Mouse (Mus musculus) CH12.LX (cell line): ENCODE data around the gene Pbld1. TPM values are rescaled to one million over a fixed set of nuclear protein-coding genes. Genes with fewer than 3 reads are reported as not detected.

Source experiments
- DNase-seq: peaks from one replicate; pipeline ENCODE4 v3.0.0-alpha.2; 2013; ENCODE audit errors: extremely low read depth
- H3K27ac ChIP-seq: 2 replicates; pipeline ENCODE4 v1.5.1; 2012; ENCODE audit warnings: low read depth, mild to moderate bottlenecking, control low read depth, moderate library complexity; ENCODE audit not compliant: insufficient read depth
- H3K27me3 ChIP-seq: replicated peaks from 2 replicates; pipeline ENCODE3; 2012; ENCODE audit warnings: inconsistent platforms
- H3K36me3 ChIP-seq, 2 experiments: replicated peaks in 1 of 2; 2 replicates each; pipeline versions ENCODE3 to v1.6.1; 2012; ENCODE audit warnings: inconsistent platforms in 1 of 2, low read length in 1 of 2, mild to moderate bottlenecking in 1 of 2, mixed read lengths in 1 of 2, moderate library complexity in 1 of 2; ENCODE audit not compliant: control insufficient read depth in 1 of 2, insufficient read depth in 1 of 2
- H3K4me1 ChIP-seq, 2 experiments: 2 replicates each; pipeline ENCODE4 v1.6.1; 2012; ENCODE audit warnings: inconsistent platforms in 1 of 2, moderate library complexity in 1 of 2; ENCODE audit not compliant: insufficient read depth in 2 of 2, control insufficient read depth in 1 of 2
- H3K4me2 ChIP-seq: 2 replicates; pipeline ENCODE4 v1.6.1; 2012; ENCODE audit warnings: low read depth, mild to moderate bottlenecking, control low read depth; ENCODE audit not compliant: poor library complexity, insufficient read depth, severe bottlenecking
- H3K4me3 ChIP-seq, 3 experiments: fragments of 150-350 bp in 1 of 3; sonication (generic) in 1 of 3; replicated peaks in 1 of 3; 2 replicates each; pipeline versions ENCODE3 to v1.5.1; 2011 to 2012; ENCODE audit warnings: low read depth in 2 of 3, low read length in 2 of 3, mild to moderate bottlenecking in 2 of 3, moderate library complexity in 2 of 3, control low read depth in 1 of 3, improper control_type of control experiment in 1 of 3, inconsistent platforms in 1 of 3, mixed read lengths in 1 of 3; ENCODE audit not compliant: poor library complexity in 1 of 3
- H3K79me2 ChIP-seq: replicated peaks from 2 replicates; pipeline ENCODE4 v1.6.1; 2012; ENCODE audit warnings: mild to moderate bottlenecking, moderate library complexity; ENCODE audit not compliant: control insufficient read depth, poor library complexity, insufficient read depth, severe bottlenecking; ENCODE audit errors: extremely low read depth
- H3K9ac ChIP-seq: 2 replicates; pipeline ENCODE4 v1.6.1; 2012; ENCODE audit warnings: low read depth, mild to moderate bottlenecking, control low read depth, moderate library complexity; ENCODE audit not compliant: insufficient read depth
- H3K9me3 ChIP-seq: replicated peaks from 2 replicates; pipeline ENCODE3; 2012; ENCODE audit warnings: low read length, inconsistent platforms, mixed read lengths
- CHD1 ChIP-seq: IDR thresholded peaks from 2 replicates; pipeline ENCODE4 v1.6.1; 2012; ENCODE audit warnings: low read depth, low read length, improper control_type of control experiment, inconsistent platforms
- CHD2 ChIP-seq: IDR thresholded peaks from 2 replicates; pipeline ENCODE4 v1.6.1; 2011; ENCODE audit warnings: low read length, improper control_type of control experiment
- CTCF ChIP-seq, 2 experiments: IDR thresholded peaks in 1 of 2; conservative IDR thresholded peaks in 1 of 2; 2 replicates each; pipeline ENCODE4 v1.5.1; 2011 to 2012; ENCODE audit warnings: low read depth in 2 of 2, low read length in 2 of 2, improper control_type of control experiment in 1 of 2, inconsistent platforms in 1 of 2, mild to moderate bottlenecking in 1 of 2, moderate library complexity in 1 of 2
- ELF1 ChIP-seq: IDR thresholded peaks from 2 replicates; pipeline ENCODE4 v1.6.1; 2014; ENCODE audit warnings: low read depth, mild to moderate bottlenecking, inconsistent platforms, low read length, improper control_type of control experiment
- ETS1 ChIP-seq: conservative IDR thresholded peaks from 2 replicates; pipeline ENCODE4 v1.6.1; 2012; ENCODE audit warnings: low read depth, mild to moderate bottlenecking, inconsistent platforms, low read length, improper control_type of control experiment, moderate library complexity
- GABPA ChIP-seq: IDR thresholded peaks from 2 replicates; pipeline ENCODE4 v1.6.1; 2012; ENCODE audit warnings: low read depth, low read length, improper control_type of control experiment, inconsistent platforms; ENCODE audit not compliant: insufficient replicate concordance
- HCFC1 ChIP-seq: IDR thresholded peaks from 2 replicates; pipeline ENCODE4 v1.6.1; 2012; ENCODE audit warnings: low read depth, mild to moderate bottlenecking, inconsistent platforms, low read length, improper control_type of control experiment
- IRF4 ChIP-seq: IDR thresholded peaks from 2 replicates; pipeline ENCODE4 v1.6.1; 2014; ENCODE audit warnings: low read depth, mild to moderate bottlenecking, inconsistent platforms, low read length, improper control_type of control experiment
- JUN ChIP-seq: IDR thresholded peaks from 2 replicates; pipeline ENCODE4 v1.6.1; 2011; ENCODE audit warnings: low read depth, mild to moderate bottlenecking, low read length, improper control_type of control experiment, moderate library complexity; ENCODE audit not compliant: insufficient read depth
- JUND ChIP-seq: conservative IDR thresholded peaks from 2 replicates; pipeline ENCODE4 v1.6.1; 2011; ENCODE audit warnings: low read depth, low read length, improper control_type of control experiment
- MAZ ChIP-seq: IDR thresholded peaks from 2 replicates; pipeline ENCODE4 v1.6.1; 2012; ENCODE audit warnings: low read depth, mild to moderate bottlenecking, inconsistent platforms, low read length, improper control_type of control experiment, moderate library complexity
- MXI1 ChIP-seq: IDR thresholded peaks from 2 replicates; pipeline ENCODE4 v1.6.1; 2011; ENCODE audit warnings: mild to moderate bottlenecking, low read depth, low read length, improper control_type of control experiment
- NRF1 ChIP-seq: IDR thresholded peaks from 2 replicates; pipeline ENCODE4 v1.6.1; 2014; ENCODE audit warnings: low read depth, mild to moderate bottlenecking, inconsistent platforms, low read length, improper control_type of control experiment, moderate library complexity
- POLR2AphosphoS2 ChIP-seq: IDR thresholded peaks from 2 replicates; pipeline ENCODE4 v1.6.1; 2011; ENCODE audit warnings: low read depth, low read length, improper control_type of control experiment
- RAD21 ChIP-seq: IDR thresholded peaks from 2 replicates; pipeline ENCODE4 v1.6.1; 2011; ENCODE audit warnings: low read depth, mild to moderate bottlenecking, low read length, improper control_type of control experiment, moderate library complexity
- SMC3 ChIP-seq: IDR thresholded peaks from 2 replicates; pipeline ENCODE4 v1.6.1; 2011; ENCODE audit warnings: low read depth, low read length, improper control_type of control experiment
- TBP ChIP-seq: conservative IDR thresholded peaks from 2 replicates; pipeline ENCODE4 v1.6.1; 2011; ENCODE audit warnings: low read depth, low read length, improper control_type of control experiment
- USF1 ChIP-seq: IDR thresholded peaks from 2 replicates; pipeline ENCODE4 v1.6.1; 2014; ENCODE audit warnings: low read depth, mild to moderate bottlenecking, inconsistent platforms, low read length, improper control_type of control experiment
- USF2 ChIP-seq: conservative IDR thresholded peaks from 2 replicates; pipeline ENCODE4 v1.6.1; 2011; ENCODE audit warnings: low read depth, low read length, improper control_type of control experiment
- ZKSCAN1 ChIP-seq: IDR thresholded peaks from 2 replicates; pipeline ENCODE4 v1.6.1; 2012; ENCODE audit warnings: low read depth, inconsistent platforms, low read length, improper control_type of control experiment, borderline replicate concordance
- dilution Hi-C: fragments of 300-500 bp; cut with MboI; formaldehyde crosslinking; loops from 2 replicates; pipeline ENCODE4 v1.14.3; 2020; ENCODE audit warnings: low sequenced_read_pairs; ENCODE audit not compliant: extremely low pct_unique_long_range_greater_than_20kb, extremely low pct_ligation_motif_present
- in situ Hi-C: fragments of 300-500 bp; cut with MboI; formaldehyde crosslinking; loops from 3 replicates; pipeline ENCODE4 v1.14.3; 2019; ENCODE audit warnings: low sequenced_read_pairs, low pct_ligation_motif_present, low pct_unique_long_range_greater_than_20kb, mixed read lengths
- polyA plus RNA-seq: library from polyadenylated mRNA; unstranded; fragments of >175 nt; gene quantifications from 2 replicates; pipeline ENCODE4 v1.2.1, GENCODE M21; 2012; ENCODE audit warnings: low read depth; ENCODE audit not compliant: insufficient read length
- total RNA-seq, 2 experiments: library from RNA; depleted of rRNA; stranded (reverse); fragments of 300-350 nt in 1 of 2; fragments of >200 nt in 1 of 2; gene quantifications; 2 replicates each; pipeline ENCODE4 v1.2.3; 2012 to 2014

Pbld1 gene
- total and polyA plus RNA-seq, 3 experiments = 0.04 to 0.49 TPM; not detected in 1

- no peak overlapping the region for H3K4me2 ChIP-seq
- dilution Hi-C loops = no loop called here
- no peak overlapping the region for H3K9ac ChIP-seq
- H3K27me3 ChIP-seq = no peaks in the 10 kb centered on the region
- no peak overlapping the region for H3K27ac ChIP-seq
- DNase-seq = no peak
- no peaks in the 10 kb centered on the region for H3K36me3 ChIP-seq
- in situ Hi-C loops = no loop called here
- no peak overlapping the region for H3K4me3 ChIP-seq
- no peaks in the 10 kb centered on the region for H3K9me3 ChIP-seq
- no peaks in the 10 kb centered on the region for H3K79me2 ChIP-seq
- TF ChIP-seq ZKSCAN1 = no peak
- no peak for TF ChIP-seq HCFC1
- no peak for TF ChIP-seq POLR2AphosphoS2
- TF ChIP-seq SMC3 = no peak
- TF ChIP-seq ETS1 = no peak
- no peak for TF ChIP-seq TBP
- TF ChIP-seq ELF1 = no peak
- TF ChIP-seq JUN = no peak
- no peak for TF ChIP-seq IRF4
- TF ChIP-seq NRF1 = no peak
- no peak for TF ChIP-seq RAD21
- TF ChIP-seq, all 38 proteins: peak for 0
- H3K4me1 ChIP-seq = 0 out of 4 replicates have a peak, but pooled peaks cover 0 to 4% of the 10 kb centered on the region in 2 experiments
These were observed 40.1 kb downstream of the Pbld1 start for GRCm38 (mm10) chr10:63099941-63100562.

GRCm38 (mm10) chr10:63100657-63101056, 40.7 kb downstream of the Pbld1 start:
- Histone ChIP-seq H3K27me3 (no peaks in the 10 kb centered on the region), H3K4me1 (0 out of 4 replicates have a peak, but pooled peaks cover 0 to 4% of the 10 kb centered on the region in 2 experiments), H3K36me3 (no peaks in the 10 kb centered on the region), H3K4me3 (no peak overlapping the region), H3K79me2 (no peaks in the 10 kb centered on the region), H3K27ac (no peak overlapping the region), H3K9me3 (no peaks in the 10 kb centered on the region), H3K9ac (no peak overlapping the region), H3K4me2 (no peak overlapping the region)
- DNase-seq = no peak
- dilution Hi-C loops (no loop called here), in situ Hi-C loops (no loop called here)
- no peak for TF ChIP-seq NRF1
- TF ChIP-seq CHD1 = no peak
- TF ChIP-seq ZKSCAN1 = no peak
- no peak for TF ChIP-seq CHD2
- no peak for TF ChIP-seq MAZ
- no peak for TF ChIP-seq GABPA
- TF ChIP-seq JUND = no peak
- TF ChIP-seq POLR2AphosphoS2 = no peak
- no peak for TF ChIP-seq USF1
- TF ChIP-seq MXI1 = no peak
- TF ChIP-seq USF2 = no peak
- TF ChIP-seq CTCF (conservative IDR thresholded peaks at IDR 0.05 in 1 of 2, IDR thresholded peaks at IDR 0.05 in 1 of 2; ENCODE audit: low read depth in 2 of 2, low read length in 2 of 2) = no peak
